Mouse (Mus musculus): Measurements from ENCODE around the gene Gm13889. TPM values are rescaled to one million over a fixed set of nuclear protein-coding genes. Genes with fewer than 3 reads are reported as not detected.

The Gm13889 gene
- 0.60 and 0.70 TPM in 2 replicates for polyA plus RNA-seq (2016; fragmentation: Nextera tagmentation; extraction: Ambion mirVana)

- Histone ChIP-seq H3K4me3 (peak within 1 kb of the TSS; percentile 64), H3K27ac (peak within 1 kb of the TSS; percentile 59), H3K4me1 (peaks cover 30% of the 10 kb centered on the region), H3K36me3 (no peaks in the 10 kb centered on the region), H3K27me3 (ENCODE audit: low read depth, poor library complexity, severe bottlenecking) (peaks cover 88% of the 10 kb centered on the region), H3K9me3 (replicated peaks) (no peaks in the 10 kb centered on the region)
- peak; percentile 66 for DNase-seq (ENCODE audit: low spot score)
- WGBS: 7% methylated on average over 53 of the region's 62 CpGs
Observed at GRCm38 (mm10) chr2:93956908-93957784, at the start of gene Gm13889. Gm13889 (minus strand) TSS chr2:93957201.

DNA sequence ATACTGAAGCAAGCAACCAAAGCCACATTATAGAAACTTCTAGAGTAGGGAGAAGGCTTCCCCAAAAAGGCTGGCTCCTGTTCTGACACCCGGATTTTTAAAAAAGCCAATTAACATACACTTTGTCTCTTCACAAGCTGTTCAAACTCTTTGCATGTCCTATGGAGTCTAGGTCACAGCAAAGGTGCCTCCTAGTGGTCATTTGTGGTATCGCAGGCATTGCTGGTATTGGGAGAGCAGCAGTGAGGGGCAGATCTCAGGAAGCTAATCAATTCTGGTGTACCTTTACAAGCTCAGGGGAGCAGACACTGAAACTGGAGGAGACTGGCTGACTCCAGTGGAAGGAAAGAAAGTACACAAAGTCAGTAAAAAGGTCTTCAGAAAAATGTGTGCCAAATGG, 45.3 kb upstream of the Gm13889 start:
- Histone ChIP-seq H3K4me1 (no peaks in the 10 kb centered on the region), H3K9me3 (replicated peaks) (no peaks in the 10 kb centered on the region), H3K27me3 (ENCODE audit: low read depth, poor library complexity, severe bottlenecking) (no peaks in the 10 kb centered on the region), H3K27ac (no peak overlapping the region), H3K36me3 (peaks cover 92% of the 10 kb centered on the region), H3K4me3 (no peak overlapping the region)
- peak; percentile 87 for DNase-seq (ENCODE audit: low spot score)
- 18% methylated on average over 2 of the region's 2 CpGs for WGBS

DNA sequence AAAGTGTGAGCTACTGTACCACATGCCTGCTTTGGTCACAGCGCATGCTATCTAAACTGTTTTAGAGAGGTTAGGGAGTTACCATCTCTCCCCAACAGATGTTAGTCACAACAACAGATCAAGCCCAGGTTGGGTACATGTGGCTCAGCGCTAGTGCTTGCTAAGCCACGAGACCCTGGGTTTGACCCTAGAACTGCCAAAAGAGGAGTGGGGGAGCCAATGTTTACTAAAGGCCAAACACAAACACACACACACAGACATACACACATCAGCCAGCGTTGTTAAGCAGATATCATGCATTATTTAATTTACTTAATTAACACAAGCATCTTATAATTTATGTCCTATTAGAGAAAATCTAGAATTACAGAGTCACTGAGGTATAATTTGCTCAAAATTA, 44.9 kb upstream of the Gm13889 start:
- Histone ChIP-seq H3K4me3 (no peak overlapping the region), H3K9me3 (replicated peaks) (no peaks in the 10 kb centered on the region), H3K27me3 (ENCODE audit: low read depth, poor library complexity, severe bottlenecking) (no peaks in the 10 kb centered on the region), H3K36me3 (peaks cover 92% of the 10 kb centered on the region), H3K4me1 (no peaks in the 10 kb centered on the region), H3K27ac (no peak overlapping the region)
- 89% methylated on average over 4 of the region's 4 CpGs for whole genome bisulfite sequencing
- no peak for DNase-seq (ENCODE audit: low spot score)

- no peak for DNase-seq (ENCODE audit: low spot score)
- Histone ChIP-seq H3K4me3 (no peak overlapping the region), H3K9me3 (replicated peaks) (no peaks in the 10 kb centered on the region), H3K36me3 (peaks cover 92% of the 10 kb centered on the region), H3K27ac (no peak overlapping the region), H3K4me1 (no peaks in the 10 kb centered on the region), H3K27me3 (ENCODE audit: low read depth, poor library complexity, severe bottlenecking) (no peaks in the 10 kb centered on the region)
- 89% methylated on average over 6 of the region's 6 CpGs for whole genome bisulfite sequencing
Observed at GRCm38 (mm10) chr2:94001411-94001810, 44.4 kb upstream of the Gm13889 start.

DNA sequence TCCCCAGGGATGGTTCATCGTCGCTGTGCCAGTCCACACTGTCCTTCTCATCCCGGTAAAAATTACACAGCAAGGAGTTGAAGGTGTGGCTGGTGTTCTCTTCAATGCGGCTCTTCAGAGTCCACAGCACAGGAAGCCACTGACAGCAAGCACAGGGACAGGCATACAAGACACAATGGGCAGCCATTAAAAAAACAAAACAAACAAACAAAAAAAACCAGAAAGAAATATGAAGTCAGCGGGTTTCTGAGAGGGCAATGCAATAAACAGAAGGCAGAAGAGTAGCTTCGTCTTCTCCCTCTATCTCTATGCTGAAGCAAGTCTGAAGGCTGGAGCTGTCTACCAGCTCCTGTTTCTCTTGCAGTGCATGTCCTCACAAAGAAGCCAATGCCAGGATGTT, 39.3 kb upstream of the Gm13889 start, which contains the start of gene Gm27027:
TSS of gene Gm27027 (minus strand) at position 101 of the 400 bp plus-strand sequence.
- H3K4me1 ChIP-seq: no peaks in the 10 kb centered on the region
- no peak for DNase-seq (ENCODE audit: low spot score)
- H3K27ac ChIP-seq: no peak within 1 kb of the TSS
- H3K27me3 ChIP-seq (ENCODE audit: low read depth, poor library complexity, severe bottlenecking): no peaks in the 10 kb centered on the region
- H3K4me3 ChIP-seq: no peak within 1 kb of the TSS
- WGBS: 95% methylated on average over 6 of the region's 6 CpGs
- no peaks in the 10 kb centered on the region for H3K9me3 ChIP-seq (replicated peaks)
- peaks cover 93% of the 10 kb centered on the region for H3K36me3 ChIP-seq

- no peak for DNase-seq (ENCODE audit: low spot score)
- Histone ChIP-seq H3K27ac (no peak overlapping the region), H3K9me3 (replicated peaks) (no peaks in the 10 kb centered on the region), H3K4me3 (no peak overlapping the region), H3K36me3 (peaks cover 97% of the 10 kb centered on the region), H3K4me1 (peaks cover 8% of the 10 kb centered on the region), H3K27me3 (ENCODE audit: low read depth, poor library complexity, severe bottlenecking) (no peaks in the 10 kb centered on the region)
- 66% methylated on average over 3 of the region's 3 CpGs for WGBS
Observed at GRCm38 (mm10) chr2:93992810-93993209, 35.8 kb upstream of the Gm13889 start.

DNA sequence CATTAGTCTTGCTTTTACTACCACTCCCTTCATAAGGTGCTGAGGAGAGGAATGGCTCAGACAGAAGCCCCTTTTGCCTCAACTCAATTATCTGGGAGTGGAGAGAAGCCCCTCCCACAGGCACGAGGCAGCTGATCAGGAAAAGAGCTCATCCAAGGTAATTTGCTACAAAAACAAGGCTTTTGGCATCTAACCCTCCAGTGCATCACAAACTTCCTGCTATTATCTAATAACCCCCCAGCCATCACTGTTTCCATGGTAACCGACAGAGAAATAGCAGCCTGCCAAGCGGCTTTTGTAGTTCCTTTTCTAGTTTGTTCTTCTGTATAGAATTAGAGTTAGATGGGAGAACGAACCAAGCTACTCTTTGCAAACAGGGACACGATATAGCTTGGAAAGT, 35.3 kb upstream of the Gm13889 start:
- H3K36me3 ChIP-seq: peaks cover 98% of the 10 kb centered on the region
- peaks cover 8% of the 10 kb centered on the region for H3K4me1 ChIP-seq
- DNase-seq (ENCODE audit: low spot score): no peak
- WGBS: 70% methylated on average over 5 of the region's 5 CpGs
- H3K9me3 ChIP-seq (replicated peaks): no peaks in the 10 kb centered on the region
- no peaks in the 10 kb centered on the region for H3K27me3 ChIP-seq (ENCODE audit: low read depth, poor library complexity, severe bottlenecking)
- H3K4me3 ChIP-seq: no peak overlapping the region
- no peak overlapping the region for H3K27ac ChIP-seq

DNA sequence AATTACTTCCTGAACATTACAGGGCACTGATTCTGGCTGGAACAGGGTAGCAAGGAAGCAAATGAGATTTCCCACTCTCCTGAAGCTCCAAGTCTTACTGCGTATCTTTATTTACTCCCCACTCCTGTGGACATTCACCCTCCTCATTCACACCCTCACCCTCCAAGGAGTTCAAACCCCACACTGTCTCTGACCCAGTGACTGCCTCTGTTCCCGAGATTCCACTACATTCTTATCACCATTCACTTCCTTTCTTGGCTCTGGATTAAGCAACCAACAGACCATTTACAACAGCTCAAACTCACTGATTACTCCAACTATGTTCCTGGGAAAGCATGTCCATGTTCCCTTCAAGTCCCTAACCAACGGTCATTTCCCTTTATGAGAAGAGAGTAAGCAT, 34.3 kb upstream of the Gm13889 start:
- H3K27ac ChIP-seq: no peak overlapping the region
- no peaks in the 10 kb centered on the region for H3K9me3 ChIP-seq (replicated peaks)
- WGBS: 80% methylated on average over 3 of the region's 3 CpGs
- no peaks in the 10 kb centered on the region for H3K27me3 ChIP-seq (ENCODE audit: low read depth, poor library complexity, severe bottlenecking)
- H3K36me3 ChIP-seq: peaks cover 98% of the 10 kb centered on the region
- H3K4me3 ChIP-seq: no peak overlapping the region
- DNase-seq (ENCODE audit: low spot score): no peak
- H3K4me1 ChIP-seq: peaks cover 8% of the 10 kb centered on the region

DNA sequence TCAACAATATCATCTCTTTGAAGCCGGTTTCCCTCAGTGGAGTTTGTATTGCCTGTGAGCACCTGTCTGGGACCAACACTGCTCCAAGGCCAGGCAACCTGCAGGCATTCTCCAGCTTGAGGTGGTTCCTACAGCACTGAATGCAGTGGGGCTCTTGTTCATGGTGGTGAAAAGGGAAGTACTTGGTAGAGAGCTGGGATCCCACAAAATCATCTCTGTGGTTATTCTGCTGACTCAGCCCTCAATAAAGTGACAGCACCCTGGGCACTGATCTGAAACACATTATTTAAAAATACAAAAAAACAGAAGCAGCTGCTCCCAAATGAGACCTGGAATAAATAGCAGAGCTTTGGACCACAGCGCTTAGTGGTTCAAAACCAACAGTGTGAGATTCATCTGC, 31.4 kb upstream of the Gm13889 start:
- H3K36me3 ChIP-seq: peaks cover 94% of the 10 kb centered on the region
- no peak overlapping the region for H3K27ac ChIP-seq
- H3K4me3 ChIP-seq: no peak overlapping the region
- H3K4me1 ChIP-seq: peaks cover 8% of the 10 kb centered on the region
- DNase-seq (ENCODE audit: low spot score): no peak
- no peaks in the 10 kb centered on the region for H3K9me3 ChIP-seq (replicated peaks)
- no peaks in the 10 kb centered on the region for H3K27me3 ChIP-seq (ENCODE audit: low read depth, poor library complexity, severe bottlenecking)
- WGBS: 92% methylated on average over 2 of the region's 2 CpGs

DNA sequence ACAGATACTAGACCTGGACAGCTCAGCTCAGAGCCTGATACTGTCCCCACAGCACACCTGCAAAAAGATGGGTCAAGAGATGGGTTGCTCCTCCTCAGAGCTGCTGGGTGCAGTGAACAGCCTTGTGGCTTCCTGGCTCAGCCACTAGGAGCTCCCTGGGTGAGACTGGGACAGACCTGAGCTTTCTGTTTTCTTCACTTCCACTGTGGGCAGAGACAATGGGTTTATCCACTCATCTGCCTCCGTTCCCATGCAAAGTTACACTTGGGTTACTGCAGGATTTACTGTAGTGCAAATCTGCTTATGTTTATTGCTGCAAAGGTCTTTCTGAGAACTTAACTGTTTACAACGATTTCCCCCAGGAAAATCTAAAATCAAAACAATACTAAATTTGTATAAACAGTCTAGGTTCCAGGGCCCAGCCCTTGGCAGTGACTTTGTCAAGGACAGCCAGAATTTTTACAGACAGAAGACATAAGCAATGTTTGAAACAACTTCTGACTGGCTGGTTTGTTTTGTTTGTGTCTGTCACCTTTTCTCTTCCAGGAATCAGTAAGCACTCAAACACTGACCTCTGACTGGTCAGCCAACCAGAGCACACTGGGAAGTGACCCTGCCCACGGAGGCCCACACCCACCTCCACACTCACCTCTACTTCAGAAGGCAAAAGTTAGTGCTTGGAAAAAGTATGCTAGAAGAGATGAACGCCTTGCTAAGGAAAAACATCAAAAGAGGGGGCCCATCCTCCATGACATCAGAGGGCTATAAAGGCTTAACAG, 25.6 kb upstream of the Gm13889 start:
- Histone ChIP-seq H3K36me3 (peaks cover 85% of the 10 kb centered on the region), H3K9me3 (replicated peaks) (no peaks in the 10 kb centered on the region), H3K27me3 (ENCODE audit: low read depth, poor library complexity, severe bottlenecking) (no peaks in the 10 kb centered on the region), H3K27ac (no peak overlapping the region), H3K4me3 (no peak overlapping the region), H3K4me1 (no peaks in the 10 kb centered on the region)
- 84% methylated on average over 4 of the region's 4 CpGs for WGBS
- DNase-seq (ENCODE audit: low spot score): no peak

DNA sequence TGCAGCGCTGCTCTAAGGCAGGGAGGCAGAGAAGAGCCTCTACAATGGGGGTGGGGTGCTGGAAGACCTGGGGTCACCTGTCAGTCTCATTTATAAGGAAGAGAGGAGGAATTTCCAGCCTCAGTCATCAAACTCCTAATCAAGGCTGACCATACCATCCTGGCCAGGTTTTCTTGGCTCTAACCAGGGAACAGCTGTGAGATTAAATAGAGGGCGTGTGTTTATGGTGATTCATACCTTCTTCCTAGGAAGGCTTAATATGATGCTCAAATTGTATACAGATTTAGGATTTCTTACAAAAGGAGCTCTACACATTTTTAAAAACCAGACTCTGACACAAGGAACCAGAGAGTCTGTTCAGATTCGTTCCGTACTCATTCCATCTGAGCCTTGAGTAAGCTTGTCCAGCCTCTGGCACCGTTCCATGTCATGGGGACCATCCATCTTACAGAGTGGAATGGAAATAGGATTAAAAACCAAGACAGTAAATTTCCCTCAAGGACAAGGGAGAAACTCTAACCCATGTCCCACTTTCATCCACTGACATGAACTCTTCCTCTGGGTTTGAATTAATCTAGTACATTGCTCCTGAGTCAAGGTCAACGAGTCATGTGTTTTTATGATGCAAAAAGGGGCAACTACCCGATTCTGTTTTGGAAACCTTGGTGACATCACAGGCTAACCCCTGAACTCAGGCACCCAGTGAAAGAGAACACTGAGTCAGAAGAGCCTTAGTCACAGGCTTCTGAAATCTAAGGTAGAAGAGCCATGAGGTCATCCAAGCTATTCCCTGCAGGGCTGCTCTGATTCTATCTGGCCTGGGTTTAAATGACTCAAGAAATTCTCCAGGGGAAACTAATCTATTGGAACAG, 22.5 kb upstream of the Gm13889 start:
- no peak overlapping the region for H3K27ac ChIP-seq
- WGBS: 89% methylated on average over 7 of the region's 7 CpGs
- no peaks in the 10 kb centered on the region for H3K27me3 ChIP-seq (ENCODE audit: low read depth, poor library complexity, severe bottlenecking)
- no peak overlapping the region for H3K4me3 ChIP-seq
- H3K4me1 ChIP-seq: peaks cover 25% of the 10 kb centered on the region
- H3K9me3 ChIP-seq (replicated peaks): no peaks in the 10 kb centered on the region
- no peak for DNase-seq (ENCODE audit: low spot score)
- H3K36me3 ChIP-seq: peaks cover 56% of the 10 kb centered on the region

GRCm38 (mm10) chr2:93976436-93977252, 19.6 kb upstream of the Gm13889 start:
- DNase-seq (ENCODE audit: low spot score): peak; percentile 77
- peak overlapping the region; percentile 83 for H3K27ac ChIP-seq

More at GRCm38 (mm10) chr2:93976436-93977252, 19.6 kb upstream of the Gm13889 start:
- H3K36me3 ChIP-seq: peaks cover 30% of the 10 kb centered on the region
- peak overlapping the region; percentile 57 for H3K4me3 ChIP-seq
- WGBS: 3% methylated on average over 37 of the region's 37 CpGs
- no peaks in the 10 kb centered on the region for H3K27me3 ChIP-seq (ENCODE audit: low read depth, poor library complexity, severe bottlenecking)
- H3K4me1 ChIP-seq: peaks cover 25% of the 10 kb centered on the region
- H3K9me3 ChIP-seq (replicated peaks): no peaks in the 10 kb centered on the region
